Mouse (Mus musculus): Measurements from ENCODE around the gene Fxyd4. TPM values are rescaled to one million over a fixed set of nuclear protein-coding genes. Genes with fewer than 3 reads are reported as not detected.

Gene Fxyd4
- polyA plus RNA-seq, 1 experiment, result not detected

DNA sequence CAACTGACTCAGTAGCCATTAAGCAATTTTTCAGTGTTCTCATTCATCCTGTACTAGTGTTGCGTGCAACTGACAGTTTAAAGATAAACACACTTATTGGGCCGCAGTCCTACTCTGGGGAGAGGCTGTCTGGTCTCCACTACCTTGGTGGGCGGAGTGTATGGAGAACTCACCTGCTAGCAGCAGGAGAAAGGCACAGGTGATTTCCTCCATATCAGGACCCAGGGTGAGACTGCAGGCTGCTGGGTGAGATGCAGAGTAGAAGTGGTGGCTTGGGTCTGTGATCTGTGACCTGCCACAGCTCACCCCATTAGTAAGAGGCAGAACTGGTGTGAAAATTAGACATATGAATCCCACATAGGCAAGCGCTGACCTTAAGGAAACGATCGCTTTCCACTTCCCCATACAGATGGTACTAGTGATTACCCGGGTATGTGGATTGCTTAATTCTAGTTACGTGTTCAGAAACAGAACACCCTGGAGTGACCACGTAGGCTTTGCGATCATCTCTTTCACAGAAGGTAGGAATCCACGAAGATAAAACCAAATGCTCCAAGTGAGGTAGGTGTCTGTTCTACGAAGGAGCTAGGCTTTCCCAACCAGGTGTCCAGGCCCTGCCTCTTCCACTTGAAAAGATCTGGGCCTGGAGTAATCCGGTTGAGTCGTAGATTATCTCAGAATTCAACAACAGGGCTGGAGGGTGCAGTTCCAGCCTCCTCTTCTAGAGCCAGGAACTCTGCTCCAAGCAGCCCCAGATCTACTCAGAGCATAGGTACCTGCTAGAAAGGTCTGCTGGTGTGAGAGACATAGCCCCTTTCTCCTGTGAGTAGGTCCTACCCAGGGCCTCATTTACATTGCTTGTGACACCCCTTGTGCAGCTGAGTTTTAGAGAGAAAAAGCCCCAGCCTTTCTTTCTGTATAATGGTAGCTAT lies 1.5 kb downstream of the Fxyd4 start:
- peaks cover 2% of the 10 kb centered on the region; the same call in 1 of the 2 replicates for H3K4me1 ChIP-seq (ENCODE audit: control insufficient read depth, insufficient read depth, low read length)
- TF ChIP-seq CTCF (IDR thresholded peaks at IDR 0.05; ENCODE audit: borderline replicate concordance, insufficient read depth, low read length), result no peak
- no peak for TF ChIP-seq POLR2A (IDR thresholded peaks at IDR 0.05; ENCODE audit: low read depth, low read length)

DNA sequence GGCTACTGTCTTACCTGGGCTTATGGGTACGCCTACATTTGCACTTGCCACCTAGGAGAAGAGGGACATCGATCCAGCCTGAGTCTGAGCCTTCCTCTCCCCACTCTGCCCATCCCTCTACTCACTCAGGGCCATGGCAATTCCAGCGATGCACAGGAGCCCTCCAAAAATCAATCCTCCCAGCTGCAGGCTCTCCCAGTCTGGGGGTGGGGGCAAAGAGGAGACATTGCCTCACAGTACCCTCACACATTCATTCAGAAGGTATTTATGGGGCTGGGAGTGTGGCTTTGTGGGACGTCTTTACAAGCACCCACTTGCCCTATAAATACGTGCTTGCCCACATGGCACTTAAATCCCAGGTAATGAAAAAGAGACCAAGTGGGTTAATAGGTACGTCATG lies 3.2 kb downstream of the Fxyd4 start:
- Histone ChIP-seq H3K4me1 (ENCODE audit: control insufficient read depth, insufficient read depth, low read length) (peaks cover 2% of the 10 kb centered on the region; the same call in 1 of the 2 replicates), H3K27ac (ENCODE audit: insufficient read depth, low read length) (no peak overlapping the region), H3K4me3 (ENCODE audit: insufficient read depth, low read length) (no peak overlapping the region)
- no peak for TF ChIP-seq POLR2A (IDR thresholded peaks at IDR 0.05; ENCODE audit: low read depth, low read length)
- no peak for TF ChIP-seq CTCF (IDR thresholded peaks at IDR 0.05; ENCODE audit: borderline replicate concordance, insufficient read depth, low read length)

More for the DNA sequence above, 1.5 kb downstream of the Fxyd4 start:
- Histone ChIP-seq H3K4me3 (ENCODE audit: insufficient read depth, low read length) (no peak overlapping the region), H3K27ac (ENCODE audit: insufficient read depth, low read length) (no peak overlapping the region)

DNA sequence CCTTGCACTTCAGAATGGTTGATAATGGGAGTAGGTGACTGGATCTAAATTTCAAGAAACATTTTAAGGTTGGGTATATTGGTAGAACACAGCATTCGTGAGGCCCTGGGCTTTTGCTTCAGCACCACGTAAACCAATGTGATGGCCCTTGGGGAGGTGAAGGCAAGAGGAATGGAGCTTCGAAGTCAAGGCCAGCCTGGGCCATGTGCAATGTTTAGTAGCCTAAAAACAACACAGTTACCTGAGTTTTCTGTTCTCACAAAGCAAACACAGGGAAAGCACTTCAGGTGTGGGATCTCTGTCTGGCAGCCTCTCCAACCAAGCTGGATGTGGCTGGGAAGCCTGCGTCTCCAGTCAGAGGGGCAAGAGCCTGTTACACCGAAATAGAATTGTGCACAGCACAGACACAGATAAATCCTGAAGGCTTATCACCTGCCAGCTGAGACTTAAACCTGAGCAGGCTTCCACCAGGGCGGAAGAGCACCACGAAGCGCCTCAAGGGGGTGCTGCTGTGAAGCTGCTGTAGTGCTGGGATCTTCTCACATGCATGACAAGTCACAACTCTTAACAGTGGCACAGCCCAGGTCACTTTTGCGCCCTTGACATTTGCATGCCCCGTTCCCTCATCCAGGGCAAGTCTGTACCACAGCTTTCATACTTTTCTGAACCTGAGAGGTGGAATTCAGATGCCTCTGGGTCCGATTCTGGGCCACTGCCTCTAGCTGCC lies 5.0 kb downstream of the Fxyd4 start:
- no peak overlapping the region for H3K4me3 ChIP-seq (ENCODE audit: insufficient read depth, low read length)
- no peak overlapping the region for H3K27ac ChIP-seq (ENCODE audit: insufficient read depth, low read length)
- TF ChIP-seq CTCF (IDR thresholded peaks at IDR 0.05; ENCODE audit: borderline replicate concordance, insufficient read depth, low read length), result peak; percentile 24; the same call in 1 of the 2 replicates
- no peak for TF ChIP-seq POLR2A (IDR thresholded peaks at IDR 0.05; ENCODE audit: low read depth, low read length)
- H3K4me1 ChIP-seq (ENCODE audit: control insufficient read depth, insufficient read depth, low read length), result peaks cover 2% of the 10 kb centered on the region; the same call in 1 of the 2 replicates

DNA sequence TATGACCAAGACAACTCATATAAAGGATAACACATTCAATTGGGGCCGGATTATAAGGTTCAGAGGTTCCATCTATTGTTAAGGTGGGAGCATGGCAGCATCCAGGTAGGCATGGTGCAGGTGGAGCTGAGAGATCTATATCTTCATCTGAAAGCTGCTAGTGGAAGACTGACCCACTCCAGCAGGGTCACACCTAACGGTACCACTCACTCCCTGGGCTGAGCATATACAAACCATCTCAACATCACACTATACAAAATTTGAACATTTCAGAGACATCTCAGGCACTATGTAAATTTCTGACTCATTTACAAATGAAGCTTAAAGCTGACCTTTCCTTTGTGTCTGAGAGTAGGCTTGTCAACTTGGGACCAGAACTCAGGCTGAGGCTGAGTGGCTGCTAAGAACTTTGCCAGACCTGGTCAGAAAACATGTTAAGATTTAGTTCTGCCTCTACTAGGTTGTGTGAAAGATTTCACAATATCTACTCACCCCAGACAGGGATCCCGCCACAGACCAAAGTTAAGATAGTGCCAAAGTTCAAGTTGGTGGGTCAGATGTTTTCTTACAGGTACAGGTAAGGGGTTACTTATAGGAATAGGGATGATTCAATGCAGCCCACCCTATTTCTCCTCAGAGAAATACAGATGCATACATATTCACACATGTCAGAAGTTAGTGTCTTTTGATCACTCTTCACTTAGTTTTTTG lies 7.4 kb downstream of the Fxyd4 start:
- Histone ChIP-seq H3K4me3 (ENCODE audit: insufficient read depth, low read length) (no peak overlapping the region), H3K27ac (ENCODE audit: insufficient read depth, low read length) (no peak overlapping the region), H3K4me1 (ENCODE audit: control insufficient read depth, insufficient read depth, low read length) (peaks cover 2% of the 10 kb centered on the region; the same call in 1 of the 2 replicates)
- TF ChIP-seq POLR2A (IDR thresholded peaks at IDR 0.05; ENCODE audit: low read depth, low read length), result no peak
- no peak for TF ChIP-seq CTCF (IDR thresholded peaks at IDR 0.05; ENCODE audit: borderline replicate concordance, insufficient read depth, low read length)

DNA sequence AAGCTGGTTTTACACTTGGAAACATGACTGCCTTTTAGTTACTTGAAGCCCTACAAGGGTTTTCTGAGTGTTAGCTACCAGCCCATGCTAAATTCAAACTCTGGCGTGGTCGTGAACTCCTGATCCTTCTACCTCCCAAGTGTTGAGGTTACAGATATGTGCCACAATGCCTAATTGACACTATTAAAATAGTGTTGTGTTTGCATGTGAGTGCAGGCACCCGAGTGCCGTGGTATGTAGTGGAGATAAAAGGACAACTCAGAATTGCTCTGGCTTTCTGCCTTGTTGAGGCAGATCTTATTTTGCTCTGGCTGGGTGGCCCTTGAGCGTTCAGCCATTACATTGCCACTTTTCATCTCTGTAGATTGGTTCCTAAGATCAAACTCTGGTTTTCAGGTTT lies 8.7 kb downstream of the Fxyd4 start:
- peaks cover 2% of the 10 kb centered on the region; the same call in 1 of the 2 replicates for H3K4me1 ChIP-seq (ENCODE audit: control insufficient read depth, insufficient read depth, low read length)
- TF ChIP-seq POLR2A (IDR thresholded peaks at IDR 0.05; ENCODE audit: low read depth, low read length), result no peak
- no peak for TF ChIP-seq CTCF (IDR thresholded peaks at IDR 0.05; ENCODE audit: borderline replicate concordance, insufficient read depth, low read length)
- H3K27ac ChIP-seq (ENCODE audit: insufficient read depth, low read length), result no peak overlapping the region
- no peak overlapping the region for H3K4me3 ChIP-seq (ENCODE audit: insufficient read depth, low read length)

DNA sequence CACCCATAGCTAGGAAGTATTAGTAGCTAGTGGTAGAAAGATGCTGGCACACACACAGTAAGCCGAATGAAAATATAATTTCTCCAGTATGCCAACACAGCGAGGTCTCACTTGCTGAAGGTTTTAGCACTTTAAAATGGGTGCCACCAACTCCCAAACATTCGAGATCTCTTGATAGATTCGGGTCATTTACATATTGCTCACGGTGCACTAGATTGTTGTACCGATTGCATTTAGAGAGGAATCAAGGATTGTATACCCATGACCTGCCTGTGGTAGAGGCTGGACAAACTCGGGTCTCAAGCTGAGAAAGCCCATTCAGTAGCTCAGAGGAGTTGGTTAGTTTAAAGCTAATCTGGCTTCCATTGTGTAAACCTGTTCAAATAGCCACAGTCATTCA lies 9.5 kb downstream of the Fxyd4 start:
- H3K4me3 ChIP-seq (ENCODE audit: insufficient read depth, low read length), result no peak overlapping the region
- no peak overlapping the region for H3K27ac ChIP-seq (ENCODE audit: insufficient read depth, low read length)
- no peak for TF ChIP-seq POLR2A (IDR thresholded peaks at IDR 0.05; ENCODE audit: low read depth, low read length)
- TF ChIP-seq CTCF (IDR thresholded peaks at IDR 0.05; ENCODE audit: borderline replicate concordance, insufficient read depth, low read length), result no peak
- no peaks in the 10 kb centered on the region for H3K4me1 ChIP-seq (ENCODE audit: control insufficient read depth, insufficient read depth, low read length)

DNA sequence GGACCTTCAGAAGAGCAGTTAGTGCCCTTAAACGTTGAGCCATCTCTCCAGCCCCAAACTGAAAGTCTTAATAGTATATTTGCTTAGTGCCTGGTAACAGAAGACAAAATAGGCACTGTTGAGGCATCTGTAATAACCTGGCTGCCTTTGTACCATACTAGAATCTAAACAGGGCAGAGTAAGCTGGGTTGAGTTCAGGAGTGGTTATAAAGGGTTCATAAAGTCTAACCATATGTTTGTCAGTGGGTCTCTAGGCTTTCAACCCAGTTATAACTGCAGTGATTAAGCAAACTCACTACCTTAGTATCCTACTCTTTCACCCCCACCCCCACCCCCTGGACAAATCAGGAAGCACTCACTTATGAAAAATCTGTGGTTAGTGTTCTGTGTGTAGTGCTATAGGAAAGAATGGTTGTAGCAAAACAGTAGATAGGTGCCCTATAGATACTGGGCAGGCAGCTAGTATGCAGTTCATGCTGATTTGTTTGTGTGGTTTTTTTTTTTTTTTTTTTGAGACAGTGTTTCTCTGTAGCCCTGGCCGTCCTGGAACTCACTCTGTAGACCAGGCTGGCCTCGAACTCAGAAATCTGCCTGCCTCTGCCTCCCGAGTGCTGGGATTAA lies 10.5 kb downstream of the Fxyd4 start:
- no peaks in the 10 kb centered on the region for H3K4me1 ChIP-seq (ENCODE audit: control insufficient read depth, insufficient read depth, low read length)
- no peak overlapping the region for H3K4me3 ChIP-seq (ENCODE audit: insufficient read depth, low read length)

DNA sequence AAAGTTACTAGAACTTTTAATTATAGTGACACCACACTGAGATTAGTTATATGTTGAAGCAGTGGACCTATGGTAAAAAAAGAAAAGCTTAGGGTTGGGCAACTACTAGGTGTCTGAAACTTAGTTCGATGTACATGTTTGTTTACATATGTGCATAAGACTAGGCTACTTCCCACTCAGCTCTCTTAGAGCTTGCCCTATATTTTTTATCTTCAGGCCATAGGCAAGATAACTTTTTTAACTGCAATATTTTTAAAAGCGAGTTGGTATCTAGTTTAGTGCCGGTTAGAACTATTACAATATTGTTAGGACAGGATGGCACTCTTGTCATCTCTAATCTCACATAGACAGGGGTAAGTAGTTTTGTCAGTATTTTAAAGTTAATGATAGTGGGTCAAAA lies 15.5 kb downstream of the Fxyd4 start:
- peaks cover 3% of the 10 kb centered on the region for H3K4me1 ChIP-seq (ENCODE audit: control insufficient read depth, insufficient read depth, low read length)

More for the DNA sequence above, 10.5 kb downstream of the Fxyd4 start:
- no peak overlapping the region for H3K27ac ChIP-seq (ENCODE audit: insufficient read depth, low read length)
- TF ChIP-seq CTCF (IDR thresholded peaks at IDR 0.05; ENCODE audit: borderline replicate concordance, insufficient read depth, low read length), result no peak
- TF ChIP-seq POLR2A (IDR thresholded peaks at IDR 0.05; ENCODE audit: low read depth, low read length), result no peak

More for the DNA sequence above, 15.5 kb downstream of the Fxyd4 start:
- TF ChIP-seq POLR2A (IDR thresholded peaks at IDR 0.05; ENCODE audit: low read depth, low read length) (no peak), CTCF (IDR thresholded peaks at IDR 0.05; ENCODE audit: borderline replicate concordance, insufficient read depth, low read length) (no peak)
- Histone ChIP-seq H3K27ac (ENCODE audit: insufficient read depth, low read length) (no peak overlapping the region), H3K4me3 (ENCODE audit: insufficient read depth, low read length) (no peak overlapping the region)

Data from embryonic fibroblast, embryonic 13.5 days (primary cell).